Mouse (Mus musculus): ENCODE data around the gene Inpp5b. TPM values are rescaled to one million over a fixed set of nuclear protein-coding genes. Genes with fewer than 3 reads are reported as not detected.

Inpp5b gene
- total and polyA plus RNA-seq, 2 experiments: 15.3 to 25.7 TPM

DNA sequence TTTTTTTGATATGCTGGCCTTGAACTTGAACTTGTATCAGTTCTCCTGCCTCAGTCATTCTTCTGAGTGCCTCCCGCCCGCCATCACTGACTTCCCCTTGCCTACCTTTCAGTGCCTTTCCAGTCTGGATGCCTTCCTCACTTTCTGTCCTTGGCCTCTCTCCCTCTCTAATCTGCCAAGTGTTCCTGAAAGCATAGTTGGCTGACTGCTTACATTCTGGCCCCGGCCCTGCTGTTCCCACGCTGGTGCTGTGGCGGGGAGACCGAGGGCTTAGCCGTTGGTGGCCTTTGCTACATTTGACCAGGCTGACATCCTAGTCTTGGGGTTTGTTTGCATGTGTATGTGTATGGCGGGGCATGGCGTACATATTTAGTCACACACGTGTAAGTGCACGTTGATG, 74.3 kb downstream of the Inpp5b start:
- no peaks in the 10 kb centered on the region for H3K27me3 ChIP-seq (ENCODE audit: control insufficient read depth, insufficient read depth, low read length)
- H3K4me1 ChIP-seq (ENCODE audit: control insufficient read depth, insufficient read depth, low read length): peaks cover 16% of the 10 kb centered on the region
- WGBS: 59% methylated on average over 11 of the region's 11 CpGs
- H3K79me2 ChIP-seq (ENCODE audit: control insufficient read depth, insufficient read depth, low read length): peaks cover 44% of the 10 kb centered on the region
- H3K9ac ChIP-seq (ENCODE audit: low read depth, low read length): no peak overlapping the region
- TF ChIP-seq POLR2A (IDR thresholded peaks at IDR 0.05; ENCODE audit: extremely low read depth, insufficient read depth, low read length): no peak
- TF ChIP-seq CTCF (IDR thresholded peaks at IDR 0.05; ENCODE audit: low read depth, low read length): no peak
- H3K36me3 ChIP-seq (ENCODE audit: control insufficient read depth, insufficient read depth, low read length): peaks cover 1% of the 10 kb centered on the region; the same call in 1 of the 2 replicates
- no peak overlapping the region for H3K4me3 ChIP-seq (ENCODE audit: insufficient read depth, low read depth, low read length)
- DNase-seq (ENCODE audit: extremely low read depth, low read depth, low spot score): peak; percentile 58
- H3K27ac ChIP-seq (replicated peaks; ENCODE audit: insufficient read depth, low read depth, low read length): no peak overlapping the region

DNA sequence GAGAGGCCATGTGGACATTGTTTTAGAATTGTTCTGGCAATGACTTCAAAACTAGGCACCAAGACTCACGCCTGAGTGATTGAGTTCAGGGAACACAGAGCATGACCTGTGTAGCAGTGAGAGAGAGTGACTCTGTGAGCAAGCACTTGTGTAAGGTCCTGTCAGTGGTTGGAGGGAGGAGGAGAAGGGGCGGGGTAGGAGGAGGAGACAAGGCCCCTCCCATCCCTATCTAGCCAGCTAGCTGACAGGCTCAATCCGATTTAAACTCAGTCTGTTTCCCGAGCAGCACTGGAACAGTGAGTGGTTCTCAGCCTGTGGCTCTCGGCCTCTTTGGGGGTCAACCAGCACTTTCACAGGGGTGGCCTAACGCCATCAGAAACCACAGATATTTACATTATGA, 76.2 kb downstream of the Inpp5b start:
- Histone ChIP-seq H3K9ac (ENCODE audit: low read depth, low read length) (no peak overlapping the region), H3K27me3 (ENCODE audit: control insufficient read depth, insufficient read depth, low read length) (no peaks in the 10 kb centered on the region), H3K36me3 (ENCODE audit: control insufficient read depth, insufficient read depth, low read length) (peaks cover 10% of the 10 kb centered on the region; the same call in 1 of the 2 replicates), H3K4me1 (ENCODE audit: control insufficient read depth, insufficient read depth, low read length) (peaks cover 12% of the 10 kb centered on the region), H3K4me3 (ENCODE audit: insufficient read depth, low read depth, low read length) (no peak overlapping the region), H3K79me2 (ENCODE audit: control insufficient read depth, insufficient read depth, low read length) (peaks cover 33% of the 10 kb centered on the region; the same call in 1 of the 2 replicates), H3K27ac (replicated peaks; ENCODE audit: insufficient read depth, low read depth, low read length) (peak overlapping the region; percentile 54)
- no peak for TF ChIP-seq POLR2A (IDR thresholded peaks at IDR 0.05; ENCODE audit: extremely low read depth, insufficient read depth, low read length)
- TF ChIP-seq CTCF (IDR thresholded peaks at IDR 0.05; ENCODE audit: low read depth, low read length): no peak
- 8% methylated on average over 6 of the region's 6 CpGs for WGBS
- peak; percentile 95 for DNase-seq (ENCODE audit: extremely low read depth, low read depth, low spot score)

DNA sequence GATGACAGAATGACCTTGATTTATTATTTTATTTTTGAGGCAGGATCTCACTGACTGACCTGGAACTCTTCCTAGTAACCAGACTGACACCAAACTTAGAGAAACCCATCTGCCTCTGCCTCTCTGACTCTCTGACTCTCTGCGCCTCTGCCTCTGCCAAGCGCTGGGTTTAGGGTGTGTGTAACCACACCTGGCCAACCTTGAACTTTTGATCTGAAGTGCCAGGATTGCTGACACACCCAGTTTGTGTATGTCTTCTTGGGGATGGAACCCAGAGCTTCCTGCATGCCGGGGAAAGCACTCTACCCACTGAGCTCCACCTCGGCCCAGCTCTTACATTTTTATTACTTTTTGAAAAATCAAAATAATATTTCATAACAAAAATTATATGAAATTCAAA, 77.2 kb downstream of the Inpp5b start:
- Histone ChIP-seq H3K9ac (ENCODE audit: low read depth, low read length) (no peak overlapping the region), H3K4me1 (ENCODE audit: control insufficient read depth, insufficient read depth, low read length) (peaks cover 10% of the 10 kb centered on the region), H3K36me3 (ENCODE audit: control insufficient read depth, insufficient read depth, low read length) (peaks cover 12% of the 10 kb centered on the region; the same call in 1 of the 2 replicates), H3K79me2 (ENCODE audit: control insufficient read depth, insufficient read depth, low read length) (peaks cover 26% of the 10 kb centered on the region; the same call in 1 of the 2 replicates), H3K27me3 (ENCODE audit: control insufficient read depth, insufficient read depth, low read length) (no peaks in the 10 kb centered on the region), H3K27ac (replicated peaks; ENCODE audit: insufficient read depth, low read depth, low read length) (no peak overlapping the region), H3K4me3 (ENCODE audit: insufficient read depth, low read depth, low read length) (no peak overlapping the region)
- no peak for DNase-seq (ENCODE audit: extremely low read depth, low read depth, low spot score)
- no peak for TF ChIP-seq POLR2A (IDR thresholded peaks at IDR 0.05; ENCODE audit: extremely low read depth, insufficient read depth, low read length)
- no peak for TF ChIP-seq CTCF (IDR thresholded peaks at IDR 0.05; ENCODE audit: low read depth, low read length)
- WGBS: 78% methylated on average over 4 of the region's 4 CpGs

DNA sequence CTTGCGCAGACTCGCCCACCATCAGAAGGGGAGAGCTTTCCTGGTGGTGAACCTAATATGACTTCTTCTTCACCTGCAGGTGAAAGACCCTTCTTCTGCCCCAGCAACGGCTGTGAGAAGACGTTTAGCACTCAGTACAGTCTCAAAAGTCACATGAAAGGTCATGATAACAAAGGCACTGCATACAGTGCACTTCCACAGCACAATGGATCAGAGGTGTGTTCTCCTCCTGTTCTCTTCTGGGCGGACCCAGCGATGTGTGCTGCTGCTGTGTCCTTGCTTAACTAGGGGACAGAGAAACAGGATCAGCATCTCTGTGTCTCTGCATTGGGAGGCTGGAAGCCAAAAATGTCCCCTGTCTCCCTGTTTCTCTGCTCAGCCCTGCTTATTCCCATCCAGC, 83.3 kb downstream of the Inpp5b start:
- no peak overlapping the region for H3K27ac ChIP-seq (replicated peaks; ENCODE audit: insufficient read depth, low read depth, low read length)
- no peak for DNase-seq (ENCODE audit: extremely low read depth, low read depth, low spot score)
- H3K36me3 ChIP-seq (ENCODE audit: control insufficient read depth, insufficient read depth, low read length): peaks cover 25% of the 10 kb centered on the region; the same call in 1 of the 2 replicates
- H3K4me1 ChIP-seq (ENCODE audit: control insufficient read depth, insufficient read depth, low read length): no peaks in the 10 kb centered on the region
- peaks cover 3% of the 10 kb centered on the region; the same call in 1 of the 2 replicates for H3K79me2 ChIP-seq (ENCODE audit: control insufficient read depth, insufficient read depth, low read length)
- H3K27me3 ChIP-seq (ENCODE audit: control insufficient read depth, insufficient read depth, low read length): no peaks in the 10 kb centered on the region
- no peak overlapping the region for H3K4me3 ChIP-seq (ENCODE audit: insufficient read depth, low read depth, low read length)
- H3K9ac ChIP-seq (ENCODE audit: low read depth, low read length): no peak overlapping the region
- TF ChIP-seq POLR2A (IDR thresholded peaks at IDR 0.05; ENCODE audit: extremely low read depth, insufficient read depth, low read length): no peak
- 92% methylated on average over 6 of the region's 6 CpGs for WGBS

DNA sequence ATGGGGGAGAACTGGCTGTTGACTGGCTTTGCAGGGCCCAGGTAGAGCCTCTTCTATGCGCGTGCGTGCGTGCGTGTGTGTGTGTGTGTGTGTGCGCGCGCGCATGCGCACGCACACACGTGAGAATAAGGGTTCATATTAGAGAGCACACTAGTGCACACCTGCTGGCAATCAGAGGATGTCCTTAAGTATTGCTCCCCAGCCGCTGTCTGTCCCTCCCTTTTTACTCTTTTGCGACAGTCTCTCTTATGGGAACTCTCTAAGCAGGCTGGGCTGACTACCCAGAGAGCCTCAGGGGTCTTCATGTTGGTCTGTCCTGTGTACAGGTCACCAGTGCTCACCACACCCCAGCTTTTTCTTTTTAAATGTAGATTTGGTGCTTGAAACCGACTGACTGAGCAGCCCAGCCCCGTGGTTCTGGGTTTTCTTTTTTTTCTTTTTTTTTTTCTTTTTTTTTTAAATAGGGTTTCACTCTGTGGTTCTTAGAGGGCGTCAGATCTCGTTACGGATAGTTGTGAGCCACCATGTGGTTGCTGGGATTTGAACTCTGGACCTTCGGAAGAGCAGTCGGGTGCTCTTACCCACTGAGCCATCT, 83.8 kb downstream of the Inpp5b start:
- Histone ChIP-seq H3K36me3 (ENCODE audit: control insufficient read depth, insufficient read depth, low read length) (peaks cover 26% of the 10 kb centered on the region; the same call in 1 of the 2 replicates), H3K27me3 (ENCODE audit: control insufficient read depth, insufficient read depth, low read length) (no peaks in the 10 kb centered on the region), H3K4me3 (ENCODE audit: insufficient read depth, low read depth, low read length) (no peak overlapping the region), H3K9ac (ENCODE audit: low read depth, low read length) (no peak overlapping the region), H3K79me2 (ENCODE audit: control insufficient read depth, insufficient read depth, low read length) (no peaks in the 10 kb centered on the region; the same call in 1 of the 2 replicates), H3K27ac (replicated peaks; ENCODE audit: insufficient read depth, low read depth, low read length) (no peak overlapping the region), H3K4me1 (ENCODE audit: control insufficient read depth, insufficient read depth, low read length) (no peaks in the 10 kb centered on the region)
- WGBS: 97% methylated on average over 21 of the region's 21 CpGs
- no peak for DNase-seq (ENCODE audit: extremely low read depth, low read depth, low spot score)
- TF ChIP-seq POLR2A (IDR thresholded peaks at IDR 0.05; ENCODE audit: extremely low read depth, insufficient read depth, low read length): no peak

DNA sequence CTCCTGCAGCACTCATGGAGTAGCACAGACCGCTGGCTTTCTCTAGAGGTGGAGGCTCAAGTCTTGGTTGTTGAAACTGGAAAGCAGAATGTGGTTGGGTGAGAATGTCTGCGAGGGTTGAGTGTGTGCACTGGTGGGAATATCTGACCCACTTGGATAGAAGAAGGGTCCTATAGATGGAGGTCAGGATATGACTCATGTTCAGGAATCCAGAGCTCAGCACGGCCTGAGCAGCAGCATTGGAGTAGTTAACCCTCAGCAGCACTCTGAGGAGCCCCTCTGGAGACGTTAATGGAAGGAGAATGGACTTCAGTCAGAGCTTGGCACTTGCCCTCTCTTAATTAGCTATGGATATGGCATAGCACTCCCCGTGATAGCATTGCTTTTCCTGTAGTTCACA, 88.0 kb downstream of the Inpp5b start:
- H3K4me1 ChIP-seq (ENCODE audit: control insufficient read depth, insufficient read depth, low read length): no peaks in the 10 kb centered on the region
- H3K9ac ChIP-seq (ENCODE audit: low read depth, low read length): no peak overlapping the region
- WGBS: 74% methylated on average over 5 of the region's 5 CpGs
- H3K36me3 ChIP-seq (ENCODE audit: control insufficient read depth, insufficient read depth, low read length): peaks cover 22% of the 10 kb centered on the region; the same call in 1 of the 2 replicates
- H3K27ac ChIP-seq (replicated peaks; ENCODE audit: insufficient read depth, low read depth, low read length): no peak overlapping the region
- no peak overlapping the region for H3K4me3 ChIP-seq (ENCODE audit: insufficient read depth, low read depth, low read length)
- H3K27me3 ChIP-seq (ENCODE audit: control insufficient read depth, insufficient read depth, low read length): no peaks in the 10 kb centered on the region
- TF ChIP-seq POLR2A (IDR thresholded peaks at IDR 0.05; ENCODE audit: extremely low read depth, insufficient read depth, low read length): no peak
- TF ChIP-seq CTCF (IDR thresholded peaks at IDR 0.05; ENCODE audit: low read depth, low read length): no peak
- H3K79me2 ChIP-seq (ENCODE audit: control insufficient read depth, insufficient read depth, low read length): no peaks in the 10 kb centered on the region
- DNase-seq (ENCODE audit: extremely low read depth, low read depth, low spot score): no peak
